Mouse (Mus musculus) lung, embryonic 15.5 days (tissue): ENCODE results near the gene Kcnk16. TPM values are rescaled to one million over a fixed set of nuclear protein-coding genes. Genes with fewer than 3 reads are reported as not detected.

Source experiments
- ATAC-seq: fragments of 200-750 bp; cut with Nextera tagmentation; 2 replicates; pipeline ENCODE4 v1.8.0; 2017; ENCODE audit warnings: moderate number of reproducible peaks, borderline replicate concordance; ENCODE audit not compliant: low FRiP score, low TSS enrichment; ENCODE audit errors: extremely low read depth
- H3K27ac ChIP-seq: fragments of 300-500 bp; sonication (generic); 2 replicates; pipeline ENCODE4 v1.5.1; 2015; ENCODE audit warnings: moderate library complexity, mild to moderate bottlenecking, inconsistent platforms
- H3K27me3 ChIP-seq: fragments of 300-500 bp; sonication (generic); 2 replicates; pipeline ENCODE4 v1.6.1; 2015; ENCODE audit warnings: inconsistent platforms
- H3K36me3 ChIP-seq: fragments of 300-500 bp; sonication (generic); 2 replicates; pipeline ENCODE4 v1.6.1; 2015; ENCODE audit warnings: inconsistent platforms
- H3K4me1 ChIP-seq: fragments of 300-500 bp; sonication (generic); 2 replicates; pipeline ENCODE4 v1.6.1; 2015; ENCODE audit warnings: inconsistent platforms
- H3K4me2 ChIP-seq: fragments of 300-500 bp; sonication (generic); 2 replicates; pipeline ENCODE4 v1.6.1; 2015; ENCODE audit warnings: inconsistent platforms, mild to moderate bottlenecking, moderate library complexity
- H3K4me3 ChIP-seq: fragments of 300-500 bp; sonication (generic); 2 replicates; pipeline ENCODE4 v1.5.1; 2015; ENCODE audit warnings: mild to moderate bottlenecking, inconsistent platforms
- H3K9ac ChIP-seq: fragments of 300-500 bp; sonication (generic); 2 replicates; pipeline ENCODE4 v1.6.1; 2015; ENCODE audit warnings: inconsistent platforms
- H3K9me3 ChIP-seq: fragments of 300-500 bp; sonication (generic); 2 replicates; pipeline ENCODE4 v1.6.1; 2016; ENCODE audit warnings: inconsistent platforms
- WGBS: fragments of 180-500 bp; shearing (Covaris S2); methylation state at CpG from one replicate; pipeline ENCODE4 v1.1.7; 2015; 5-methylcytosine and 5-hydroxymethylcytosine counted together
- polyA plus RNA-seq: library from polyadenylated mRNA; unstranded; fragments of >200 nt; fragmentation: Nextera tagmentation; extraction: Ambion mirVana; gene quantifications from 2 replicates; pipeline ENCODE4 v1.2.1, GENCODE M21; 2015

Gene Kcnk16
- polyA plus RNA-seq, 1 experiment from 2014 or later: 1.3 TPM

- H3K9me3 ChIP-seq: no peaks in the 10 kb centered on the region
- no peaks in the 10 kb centered on the region for H3K27me3 ChIP-seq
- no peaks in the 10 kb centered on the region for H3K36me3 ChIP-seq
- H3K4me1 ChIP-seq: no peaks in the 10 kb centered on the region
- 73% methylated on average over 14 of the region's 14 CpGs for WGBS
- H3K27ac ChIP-seq: no peak overlapping the region
- no peak overlapping the region for H3K4me2 ChIP-seq
- H3K9ac ChIP-seq: no peak overlapping the region
- no peak for ATAC-seq
- no peak overlapping the region for H3K4me3 ChIP-seq
Measured at GRCm38 (mm10) chr14:20250237-20251171, 18.5 kb downstream of the Kcnk16 start.

DNA sequence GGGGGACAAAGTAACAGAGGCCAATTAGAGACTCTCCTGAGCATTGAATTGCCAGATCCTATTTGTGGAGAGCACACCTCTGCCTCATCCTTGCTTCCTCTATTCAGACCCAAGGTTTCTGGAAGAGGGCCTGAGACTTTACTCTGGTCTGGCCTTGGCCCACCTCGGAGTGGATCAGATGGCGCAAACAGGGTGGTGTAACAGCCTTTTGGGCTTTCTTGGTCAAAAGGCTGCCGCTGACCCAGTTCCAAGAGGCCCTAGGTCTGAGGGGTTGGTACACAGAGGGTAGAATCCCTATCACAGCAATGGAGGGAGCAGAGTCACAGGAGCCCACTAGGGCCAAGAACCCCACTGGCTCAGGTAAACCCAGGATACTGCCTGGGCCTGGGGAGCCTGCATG is 21.0 kb downstream of the Kcnk16 start:
- Histone ChIP-seq H3K27me3 (no peaks in the 10 kb centered on the region), H3K4me2 (no peak overlapping the region)

GRCm38 (mm10) chr14:20246811-20247266 is 22.2 kb downstream of the Kcnk16 start:
- Histone ChIP-seq H3K4me2 (no peak overlapping the region), H3K9me3 (no peaks in the 10 kb centered on the region), H3K36me3 (no peaks in the 10 kb centered on the region), H3K4me1 (no peaks in the 10 kb centered on the region), H3K27me3 (no peaks in the 10 kb centered on the region), H3K27ac (no peak overlapping the region), H3K4me3 (no peak overlapping the region), H3K9ac (no peak overlapping the region)
- 52% methylated on average over 11 of the region's 11 CpGs for WGBS
- no peak for ATAC-seq

More for the DNA sequence above, 21.0 kb downstream of the Kcnk16 start:
- Histone ChIP-seq H3K36me3 (no peaks in the 10 kb centered on the region), H3K9ac (no peak overlapping the region), H3K4me1 (no peaks in the 10 kb centered on the region), H3K27ac (no peak overlapping the region), H3K4me3 (no peak overlapping the region), H3K9me3 (no peaks in the 10 kb centered on the region)
- ATAC-seq: no peak
- WGBS: 93% methylated on average over 3 of the region's 3 CpGs

- Histone ChIP-seq H3K9me3 (no peaks in the 10 kb centered on the region), H3K36me3 (no peaks in the 10 kb centered on the region), H3K4me3 (no peak overlapping the region), H3K4me2 (no peak overlapping the region), H3K27me3 (no peaks in the 10 kb centered on the region), H3K9ac (no peak overlapping the region), H3K27ac (no peak overlapping the region), H3K4me1 (no peaks in the 10 kb centered on the region)
- 52% methylated on average over 5 of the region's 5 CpGs for WGBS
- ATAC-seq: no peak
Measured at GRCm38 (mm10) chr14:20245861-20246260, 23.1 kb downstream of the Kcnk16 start.

DNA sequence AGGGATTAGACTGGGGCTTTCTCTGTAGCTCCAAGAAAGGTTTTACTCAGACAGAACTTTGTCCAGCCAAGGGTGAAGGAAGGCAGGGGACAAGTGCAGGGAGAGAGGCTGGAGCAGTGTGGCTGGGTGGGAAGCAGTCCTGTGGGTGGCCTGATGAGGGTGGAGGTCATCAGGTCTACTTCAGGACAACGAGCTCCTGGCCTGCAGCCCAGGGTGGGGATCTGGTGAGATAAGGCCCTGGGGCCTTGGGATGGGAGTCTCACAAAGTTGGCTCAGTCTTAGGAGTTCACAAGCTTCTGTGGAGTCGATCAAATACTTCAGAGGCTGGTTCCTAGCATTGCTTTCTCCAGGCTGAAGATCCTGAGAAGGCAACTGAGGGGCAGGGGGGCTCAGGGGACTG is 23.7 kb downstream of the Kcnk16 start:
- Histone ChIP-seq H3K4me1 (no peaks in the 10 kb centered on the region), H3K4me3 (no peak overlapping the region), H3K9ac (no peak overlapping the region), H3K36me3 (no peaks in the 10 kb centered on the region), H3K9me3 (no peaks in the 10 kb centered on the region), H3K27me3 (no peaks in the 10 kb centered on the region), H3K4me2 (no peak overlapping the region), H3K27ac (no peak overlapping the region)
- ATAC-seq: no peak
- WGBS: 32% methylated on average over 2 of the region's 2 CpGs

DNA sequence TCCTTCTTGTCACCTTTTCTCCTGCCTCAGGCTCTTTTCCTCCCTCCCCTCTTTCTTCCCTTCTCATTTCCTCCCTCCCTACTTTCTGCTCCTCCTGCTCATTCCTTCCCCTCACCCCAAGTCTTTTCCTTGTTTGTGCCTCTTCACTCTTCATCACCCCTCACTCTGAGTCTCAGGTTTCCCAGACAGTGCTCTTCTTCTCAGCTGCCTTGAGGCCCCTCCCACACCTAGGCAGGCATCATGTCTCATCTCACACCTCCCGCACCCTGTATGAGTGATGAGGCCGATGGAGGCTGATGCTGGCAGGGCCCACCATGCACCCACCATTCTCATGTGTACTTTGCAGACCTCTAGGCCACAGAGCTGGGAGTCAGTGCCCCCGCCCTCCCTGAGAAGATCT is 25.8 kb downstream of the Kcnk16 start:
- no peaks in the 10 kb centered on the region for H3K4me1 ChIP-seq
- no peak overlapping the region for H3K4me2 ChIP-seq
- 47% methylated on average over 3 of the region's 3 CpGs for WGBS
- no peak overlapping the region for H3K4me3 ChIP-seq
- ATAC-seq: no peak
- H3K27ac ChIP-seq: no peak overlapping the region
- no peak overlapping the region for H3K9ac ChIP-seq
- H3K27me3 ChIP-seq: no peaks in the 10 kb centered on the region
- H3K36me3 ChIP-seq: no peaks in the 10 kb centered on the region
- H3K9me3 ChIP-seq: no peaks in the 10 kb centered on the region

GRCm38 (mm10) chr14:20242454-20242853 is 26.5 kb downstream of the Kcnk16 start:
- 72% methylated on average over 8 of the region's 8 CpGs for WGBS
- H3K4me3 ChIP-seq: no peak overlapping the region

GRCm38 (mm10) chr14:20234403-20234802 is 34.6 kb downstream of the Kcnk16 start:
- Histone ChIP-seq H3K4me1 (no peaks in the 10 kb centered on the region), H3K9ac (no peak overlapping the region), H3K27me3 (no peaks in the 10 kb centered on the region), H3K4me2 (no peak overlapping the region), H3K4me3 (no peak overlapping the region), H3K27ac (peak overlapping the region; percentile 87), H3K36me3 (no peaks in the 10 kb centered on the region), H3K9me3 (no peaks in the 10 kb centered on the region)
- 90% methylated on average over 2 of the region's 2 CpGs for WGBS
- no peak for ATAC-seq

More at GRCm38 (mm10) chr14:20242454-20242853, 26.5 kb downstream of the Kcnk16 start:
- H3K9ac ChIP-seq: no peak overlapping the region
- H3K9me3 ChIP-seq: no peaks in the 10 kb centered on the region
- no peaks in the 10 kb centered on the region for H3K4me1 ChIP-seq
- no peaks in the 10 kb centered on the region for H3K36me3 ChIP-seq
- no peaks in the 10 kb centered on the region for H3K27me3 ChIP-seq
- ATAC-seq: no peak
- H3K4me2 ChIP-seq: no peak overlapping the region
- no peak overlapping the region for H3K27ac ChIP-seq

DNA sequence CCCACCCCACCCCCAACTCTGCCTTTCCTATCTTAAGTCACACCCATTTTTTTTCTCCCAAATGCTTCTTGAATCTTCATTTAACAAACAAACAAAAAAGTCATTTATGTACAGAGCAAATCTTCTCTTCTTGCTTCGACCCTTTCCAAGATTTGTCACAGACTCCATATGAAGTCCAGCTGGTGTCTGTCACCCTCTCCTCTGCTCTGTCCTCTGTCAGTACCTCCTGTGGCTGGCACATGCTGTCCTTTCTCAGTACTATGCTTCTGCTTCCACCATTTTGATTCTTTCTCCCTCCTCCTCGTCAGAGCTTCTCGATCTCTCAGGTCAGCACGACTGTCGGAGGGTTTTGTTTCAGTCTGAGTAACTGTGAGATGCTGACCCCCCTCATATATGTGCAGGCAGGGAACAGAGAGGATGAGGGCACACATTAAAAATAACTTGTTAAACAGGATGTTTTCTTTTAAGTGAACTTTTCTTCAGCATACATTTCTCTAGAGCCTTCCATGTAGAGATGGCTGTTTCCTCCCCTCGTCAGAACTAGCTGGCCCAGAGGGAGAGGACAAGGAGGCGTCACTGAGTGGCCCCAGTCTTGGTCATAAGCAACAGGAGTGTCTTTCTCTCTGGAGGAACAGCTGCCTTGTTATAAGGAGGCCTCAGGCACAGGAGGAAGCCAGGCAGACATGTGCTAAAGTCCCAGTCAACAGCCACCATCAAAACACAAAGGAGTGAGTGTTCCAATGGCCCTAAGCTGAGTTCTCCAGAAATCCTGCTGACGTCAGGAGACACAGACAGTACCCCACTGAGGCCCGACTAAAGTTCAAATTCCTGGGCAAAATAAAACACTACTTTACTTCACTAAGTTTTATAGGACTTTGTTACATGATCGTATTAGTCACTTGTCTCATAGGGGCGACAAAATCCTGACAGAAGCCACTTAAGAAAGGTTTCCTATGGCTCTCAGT is 35.7 kb downstream of the Kcnk16 start:
- 51% methylated on average over 11 of the region's 11 CpGs for WGBS
- H3K4me1 ChIP-seq: no peaks in the 10 kb centered on the region
- no peak overlapping the region for H3K9ac ChIP-seq
- ATAC-seq: peak; percentile 93
- peak overlapping the region; percentile 87 for H3K27ac ChIP-seq
- no peaks in the 10 kb centered on the region for H3K36me3 ChIP-seq
- no peak overlapping the region for H3K4me3 ChIP-seq
- H3K27me3 ChIP-seq: no peaks in the 10 kb centered on the region
- no peaks in the 10 kb centered on the region for H3K9me3 ChIP-seq
- no peak overlapping the region for H3K4me2 ChIP-seq

- Histone ChIP-seq H3K9ac (no peak overlapping the region), H3K9me3 (no peaks in the 10 kb centered on the region), H3K27ac (no peak overlapping the region), H3K4me3 (no peak overlapping the region), H3K4me2 (no peak overlapping the region), H3K27me3 (no peaks in the 10 kb centered on the region), H3K36me3 (no peaks in the 10 kb centered on the region), H3K4me1 (0 out of 2 replicates have a peak, but pooled peaks cover 7% of the 10 kb centered on the region)
- ATAC-seq: no peak
- WGBS: 80% methylated on average over 7 of the region's 7 CpGs
Measured at GRCm38 (mm10) chr14:20230063-20230491, 38.9 kb downstream of the Kcnk16 start.

GRCm38 (mm10) chr14:20229437-20229836 is 39.6 kb downstream of the Kcnk16 start:
- Histone ChIP-seq H3K4me1 (peaks cover 11% of the 10 kb centered on the region), H3K9me3 (no peaks in the 10 kb centered on the region), H3K9ac (no peak overlapping the region), H3K4me2 (no peak overlapping the region), H3K27me3 (no peaks in the 10 kb centered on the region), H3K27ac (no peak overlapping the region), H3K4me3 (no peak overlapping the region), H3K36me3 (no peaks in the 10 kb centered on the region)
- 56% methylated on average over 6 of the region's 6 CpGs for WGBS
- ATAC-seq: no peak
